Mouse (Mus musculus) megakaryocyte, embryonic 14.5 days (primary cell): ENCODE results near the gene Ndufs2. TPM values are rescaled to one million over a fixed set of nuclear protein-coding genes. Genes with fewer than 3 reads are reported as not detected.

Experiments
- H3K27me3 ChIP-seq: replicated peaks from 2 replicates; pipeline ENCODE3; 2012; ENCODE audit warnings: inconsistent platforms
- H3K36me3 ChIP-seq: replicated peaks from 2 replicates; pipeline ENCODE3; 2012; ENCODE audit warnings: low read length, inconsistent platforms, mixed read lengths
- H3K4me1 ChIP-seq: 2 replicates; pipeline ENCODE4 v1.6.1; 2012; ENCODE audit warnings: inconsistent platforms
- H3K4me3 ChIP-seq: replicated peaks from 2 replicates; pipeline ENCODE3; 2012; ENCODE audit warnings: moderate library complexity, mild to moderate bottlenecking, inconsistent platforms
- H3K9me3 ChIP-seq: 2 replicates; pipeline ENCODE4 v1.6.1; 2012; ENCODE audit warnings: inconsistent platforms
- FLI1 ChIP-seq: IDR thresholded peaks from 2 replicates; pipeline ENCODE4 v1.6.1; 2012; ENCODE audit warnings: low read length, inconsistent platforms, mixed read lengths
- GATA1 ChIP-seq: IDR thresholded peaks from 3 replicates; pipeline ENCODE4 v1.6.1; 2012; ENCODE audit warnings: mixed read lengths, low read length, inconsistent platforms, borderline replicate concordance
- polyA plus RNA-seq: library from polyadenylated mRNA; stranded (reverse); fragments of >175 nt; gene quantifications from 2 replicates; pipeline ENCODE4 v1.2.3, GENCODE M21; 2012; ENCODE audit warnings: low replicate concordance; ENCODE audit not compliant: insufficient read depth

The Ndufs2 gene
- polyA plus RNA-seq, 1 experiment: 49.7 TPM

DNA sequence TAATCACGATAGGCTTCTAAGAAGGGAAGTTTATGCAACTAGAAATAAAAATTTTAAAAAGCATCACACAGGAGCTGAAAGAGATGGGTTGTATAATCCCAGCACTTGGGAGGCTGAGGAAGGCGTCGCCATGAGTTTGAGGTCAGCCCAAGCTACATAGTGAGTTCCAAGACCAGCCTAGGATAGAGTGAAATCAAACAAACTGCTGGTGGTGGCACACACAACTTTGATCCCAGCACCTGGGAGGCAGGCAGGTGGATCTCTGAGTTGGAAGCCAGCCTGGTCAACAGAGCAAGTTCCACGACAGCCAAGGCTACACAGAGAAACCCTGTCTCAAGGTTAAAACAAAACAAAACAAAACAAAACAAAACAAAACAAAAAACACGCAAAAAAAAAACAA lies 18.8 kb downstream of the Ndufs2 start:
- H3K4me1 ChIP-seq: peaks cover 65% of the 10 kb centered on the region

DNA sequence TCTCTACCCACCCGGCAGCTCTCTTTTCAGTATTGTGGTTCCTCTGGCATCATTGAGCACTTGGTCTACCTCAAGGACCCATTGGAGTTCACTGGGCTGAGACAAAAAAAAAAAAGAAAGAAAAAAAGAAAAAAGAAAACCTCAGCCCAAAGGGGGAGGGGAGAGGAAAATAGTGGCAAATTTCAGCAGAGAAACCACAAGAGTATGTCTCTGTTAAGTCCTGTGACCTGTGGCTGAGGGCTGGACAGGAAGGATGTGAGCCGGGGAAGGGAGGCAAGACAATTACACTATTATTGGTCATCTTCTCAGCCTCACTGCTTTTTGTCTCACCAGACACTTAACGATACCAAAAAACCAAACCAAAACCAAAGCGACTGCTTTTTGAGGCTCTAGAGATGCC lies 19.3 kb downstream of the Ndufs2 start:
- H3K4me1 ChIP-seq: peaks cover 61% of the 10 kb centered on the region
- H3K4me3 ChIP-seq: peak overlapping the region; percentile 91
- TF ChIP-seq FLI1: no peak
- no peak for TF ChIP-seq GATA1
- no peaks in the 10 kb centered on the region for H3K9me3 ChIP-seq
- H3K27me3 ChIP-seq: no peaks in the 10 kb centered on the region
- H3K36me3 ChIP-seq: peaks cover 68% of the 10 kb centered on the region

More for the DNA sequence above, 18.8 kb downstream of the Ndufs2 start:
- Histone ChIP-seq H3K9me3 (no peaks in the 10 kb centered on the region), H3K27me3 (no peaks in the 10 kb centered on the region), H3K36me3 (peaks cover 70% of the 10 kb centered on the region), H3K4me3 (peak overlapping the region; percentile 91)
- no peak for TF ChIP-seq GATA1
- TF ChIP-seq FLI1: no peak

DNA sequence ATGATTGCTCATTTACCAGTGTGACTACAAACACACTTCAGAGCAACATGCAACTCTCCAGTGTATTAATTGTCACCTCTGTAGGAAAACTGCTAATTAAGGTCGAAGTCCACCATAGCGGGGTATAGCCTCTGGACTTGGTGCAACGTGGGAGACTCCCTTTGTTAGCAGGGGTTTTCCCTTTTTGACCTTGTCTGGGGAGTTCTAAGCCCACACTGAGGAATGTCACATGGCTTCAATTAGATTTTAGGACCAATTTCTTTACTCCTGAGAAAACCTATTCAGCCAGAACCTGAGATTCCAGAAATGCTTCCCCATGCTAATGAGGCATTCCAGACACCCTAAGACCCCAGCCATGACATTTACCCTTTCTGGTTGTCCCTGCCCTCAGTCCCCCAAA lies 21.0 kb downstream of the Ndufs2 start:
- H3K36me3 ChIP-seq: peaks cover 63% of the 10 kb centered on the region
- no peaks in the 10 kb centered on the region for H3K9me3 ChIP-seq
- H3K4me1 ChIP-seq: peaks cover 55% of the 10 kb centered on the region
- H3K4me3 ChIP-seq: no peak overlapping the region
- no peaks in the 10 kb centered on the region for H3K27me3 ChIP-seq
- TF ChIP-seq GATA1: no peak
- no peak for TF ChIP-seq FLI1

DNA sequence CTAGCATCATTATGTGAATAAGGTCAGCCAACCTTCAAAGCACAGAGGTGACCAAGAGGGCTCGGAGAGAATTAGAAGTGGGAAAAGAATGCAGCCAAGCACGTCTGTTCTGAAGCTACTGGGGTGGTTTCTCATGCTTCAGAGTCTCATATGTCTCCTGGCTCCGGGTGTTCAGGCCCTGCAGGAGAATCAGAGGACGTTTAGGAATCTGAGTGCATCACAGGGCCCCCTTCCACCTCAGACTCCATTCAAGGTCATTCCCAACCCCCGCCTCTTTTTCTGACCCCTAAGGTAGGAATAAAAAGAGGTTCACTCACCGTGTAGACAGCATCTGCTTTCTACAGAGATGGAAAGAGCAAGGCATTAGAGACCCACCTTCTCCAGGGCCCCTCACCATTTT lies 21.4 kb downstream of the Ndufs2 start:
- Histone ChIP-seq H3K36me3 (peaks cover 63% of the 10 kb centered on the region), H3K9me3 (no peaks in the 10 kb centered on the region), H3K4me1 (peaks cover 50% of the 10 kb centered on the region), H3K27me3 (no peaks in the 10 kb centered on the region), H3K4me3 (no peak overlapping the region)
- TF ChIP-seq GATA1: no peak
- no peak for TF ChIP-seq FLI1

DNA sequence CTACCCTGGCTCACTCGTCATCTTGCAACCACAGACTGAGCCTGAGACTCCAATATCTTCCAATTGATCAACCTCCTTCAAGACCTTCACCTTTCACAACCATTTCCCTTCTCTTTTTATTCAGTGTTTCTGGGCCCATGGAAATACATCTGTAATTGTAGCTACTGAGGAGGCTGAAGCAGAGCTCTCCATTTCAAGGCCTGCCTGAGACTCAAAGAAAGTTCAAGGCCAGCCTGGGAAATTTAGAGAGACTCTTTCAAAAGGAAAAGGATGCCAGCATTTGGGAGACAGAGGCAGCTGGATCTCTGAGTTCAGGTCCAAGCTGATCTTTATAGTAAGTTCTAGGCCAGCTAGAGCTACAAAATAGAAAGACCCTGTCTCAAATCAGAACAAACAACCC lies 23.3 kb downstream of the Ndufs2 start:
- no peaks in the 10 kb centered on the region for H3K27me3 ChIP-seq
- no peaks in the 10 kb centered on the region for H3K9me3 ChIP-seq
- TF ChIP-seq FLI1 (no peak), GATA1 (no peak)
- H3K4me1 ChIP-seq: peaks cover 39% of the 10 kb centered on the region
- no peak overlapping the region for H3K4me3 ChIP-seq
- peaks cover 55% of the 10 kb centered on the region for H3K36me3 ChIP-seq

DNA sequence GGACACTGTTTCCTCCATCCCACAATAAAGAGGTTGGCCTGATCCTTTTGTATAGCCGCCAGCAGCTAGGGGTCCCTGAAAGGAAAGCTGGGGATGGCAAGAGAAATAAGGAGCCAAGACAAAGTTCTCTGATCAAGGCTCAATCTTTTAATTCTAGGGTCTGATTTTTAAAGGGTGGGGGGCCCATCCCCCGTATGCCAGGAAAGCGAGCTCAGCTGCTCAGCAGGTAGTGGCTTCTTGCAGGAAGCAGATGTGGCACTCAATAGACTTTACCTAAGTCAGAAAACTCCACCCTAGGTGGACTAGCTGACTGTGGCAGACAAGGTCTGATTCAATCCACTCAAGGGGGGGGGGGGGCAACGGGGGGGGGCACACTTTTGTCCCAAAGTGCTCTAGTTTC lies 24.4 kb downstream of the Ndufs2 start:
- TF ChIP-seq FLI1 (no peak), GATA1 (no peak)
- Histone ChIP-seq H3K27me3 (no peaks in the 10 kb centered on the region), H3K9me3 (no peaks in the 10 kb centered on the region), H3K4me3 (no peak overlapping the region), H3K36me3 (peaks cover 55% of the 10 kb centered on the region), H3K4me1 (peaks cover 32% of the 10 kb centered on the region)

DNA sequence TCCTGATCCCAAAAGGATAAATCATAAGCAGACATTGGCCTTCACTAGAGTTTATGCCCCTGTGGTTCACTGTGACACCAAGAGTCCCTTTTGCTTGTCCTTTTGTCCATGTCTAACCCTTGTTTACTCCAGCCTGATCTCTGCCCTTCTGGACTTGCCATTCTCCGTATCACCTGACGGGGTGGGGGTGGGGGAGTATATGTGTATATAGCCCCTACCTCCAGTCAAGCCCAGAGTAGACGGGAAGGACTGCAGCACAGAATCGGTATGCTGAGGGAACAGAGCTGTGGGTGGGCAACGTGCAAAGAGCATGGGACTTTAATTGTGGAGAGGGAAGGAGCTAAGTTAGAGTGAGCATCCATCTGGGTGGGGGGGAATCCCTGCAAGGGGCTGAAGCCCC lies 26.3 kb downstream of the Ndufs2 start, which contains the start of gene Apoa2:
TSS of gene Apoa2 (plus strand) at position 198 of the 400 bp plus-strand sequence.
- Histone ChIP-seq H3K4me1 (peaks cover 30% of the 10 kb centered on the region), H3K4me3 (no peak within 1 kb of the TSS), H3K9me3 (no peaks in the 10 kb centered on the region), H3K36me3 (peaks cover 51% of the 10 kb centered on the region), H3K27me3 (no peaks in the 10 kb centered on the region)
- TF ChIP-seq GATA1: no peak
- no peak for TF ChIP-seq FLI1

DNA sequence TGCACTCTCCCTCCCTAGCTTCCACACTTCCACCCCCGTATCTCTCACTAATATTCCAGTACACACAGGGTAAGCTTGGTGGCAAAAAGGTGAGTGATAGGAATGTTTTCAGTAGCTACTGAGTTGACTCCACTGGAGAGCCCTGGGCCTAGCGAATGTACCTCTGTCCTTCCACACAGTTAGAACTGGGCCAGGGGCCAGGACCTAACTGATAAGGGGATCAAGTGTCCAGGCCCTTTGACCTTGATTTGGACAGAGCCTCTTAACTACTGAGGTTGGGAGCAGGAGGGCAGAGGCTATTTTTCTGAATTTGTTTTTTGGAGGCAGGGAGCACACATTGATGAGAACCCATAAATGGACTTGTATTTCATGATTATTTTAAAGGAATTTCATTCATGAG lies 27.4 kb downstream of the Ndufs2 start:
- peaks cover 30% of the 10 kb centered on the region for H3K4me1 ChIP-seq
- H3K36me3 ChIP-seq: peaks cover 53% of the 10 kb centered on the region
- TF ChIP-seq GATA1: no peak
- no peak for TF ChIP-seq FLI1
- H3K4me3 ChIP-seq: no peak overlapping the region
- no peaks in the 10 kb centered on the region for H3K9me3 ChIP-seq
- no peaks in the 10 kb centered on the region for H3K27me3 ChIP-seq

DNA sequence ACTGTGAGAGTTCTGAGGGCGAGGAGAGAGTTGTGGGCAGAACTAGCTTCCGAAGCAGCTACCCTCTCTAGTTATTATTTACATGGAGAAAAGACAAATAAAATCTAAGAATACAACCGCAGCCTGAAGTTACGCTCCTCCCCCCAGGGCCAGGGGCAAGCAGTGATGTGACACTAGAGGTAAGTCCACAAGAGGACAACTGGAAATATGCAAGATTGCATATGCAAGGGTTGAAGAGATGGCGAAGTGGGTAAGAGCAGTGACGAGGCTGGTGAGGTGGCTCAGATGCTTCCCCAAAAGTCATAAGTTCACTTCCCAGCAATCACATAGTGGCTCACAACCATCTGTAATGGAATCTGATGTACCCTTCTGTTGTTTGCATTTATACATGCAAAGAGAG lies 28.0 kb downstream of the Ndufs2 start:
- TF ChIP-seq FLI1 (no peak), GATA1 (no peak)
- peak overlapping the region; percentile 93 for H3K4me3 ChIP-seq
- H3K4me1 ChIP-seq: peaks cover 30% of the 10 kb centered on the region

DNA sequence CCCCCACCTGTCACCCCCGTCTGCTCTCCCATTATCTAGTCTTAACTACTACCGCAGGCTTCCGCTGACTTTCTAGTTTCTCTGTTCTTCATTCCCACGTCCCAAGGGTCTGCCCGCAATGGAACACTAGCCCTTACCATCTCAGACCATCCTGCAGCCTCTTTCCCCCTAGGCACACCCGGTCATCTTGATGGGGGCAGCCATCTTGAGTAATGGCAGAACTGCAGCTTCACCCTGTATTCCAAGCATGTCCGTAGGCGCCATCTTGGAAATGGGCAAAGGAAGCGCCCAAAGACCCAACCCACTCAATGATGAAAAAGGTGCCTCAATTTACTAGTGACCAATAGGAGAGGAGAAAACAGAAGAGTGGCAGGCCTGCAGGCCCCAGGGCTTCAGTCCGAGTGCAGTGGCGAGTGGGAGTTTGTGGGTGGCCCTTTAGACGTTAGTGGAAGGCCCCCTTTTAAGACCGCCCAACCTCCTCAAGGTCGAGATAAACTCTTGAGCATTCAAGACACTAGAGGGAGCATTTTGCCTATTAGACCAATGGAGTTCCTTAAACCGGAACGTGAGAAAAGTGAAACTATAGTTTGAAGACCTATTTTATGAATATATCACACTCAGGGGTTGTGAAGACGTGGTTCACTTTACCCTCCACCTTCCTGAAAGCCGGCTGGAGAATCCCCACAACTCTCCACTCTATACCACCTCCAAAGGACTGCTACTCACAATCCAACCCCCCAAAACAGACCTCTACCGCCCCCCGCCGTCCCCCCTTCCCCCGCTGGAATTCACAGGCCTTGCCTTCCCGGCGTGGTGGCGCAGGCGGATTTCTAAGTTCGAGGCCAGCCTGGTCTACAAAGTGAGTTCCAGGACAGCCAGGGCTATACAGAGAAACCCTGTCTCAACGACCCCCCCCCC lies 28.7 kb downstream of the Ndufs2 start, which contains the start of gene Tomm40l:
TSS of gene Tomm40l (minus strand) at position 277 of the 918 bp plus-strand sequence.
- Histone ChIP-seq H3K4me3 (peak within 1 kb of the TSS; percentile 93), H3K36me3 (peaks cover 53% of the 10 kb centered on the region), H3K4me1 (peaks cover 30% of the 10 kb centered on the region), H3K9me3 (no peaks in the 10 kb centered on the region), H3K27me3 (no peaks in the 10 kb centered on the region)
- TF ChIP-seq FLI1 (no peak), GATA1 (no peak)

More for the DNA sequence above, 28.0 kb downstream of the Ndufs2 start:
- Histone ChIP-seq H3K27me3 (no peaks in the 10 kb centered on the region), H3K9me3 (no peaks in the 10 kb centered on the region), H3K36me3 (peaks cover 53% of the 10 kb centered on the region)
